Mouse (Mus musculus): Measurements from ENCODE around the gene Aqp9.

DNA sequence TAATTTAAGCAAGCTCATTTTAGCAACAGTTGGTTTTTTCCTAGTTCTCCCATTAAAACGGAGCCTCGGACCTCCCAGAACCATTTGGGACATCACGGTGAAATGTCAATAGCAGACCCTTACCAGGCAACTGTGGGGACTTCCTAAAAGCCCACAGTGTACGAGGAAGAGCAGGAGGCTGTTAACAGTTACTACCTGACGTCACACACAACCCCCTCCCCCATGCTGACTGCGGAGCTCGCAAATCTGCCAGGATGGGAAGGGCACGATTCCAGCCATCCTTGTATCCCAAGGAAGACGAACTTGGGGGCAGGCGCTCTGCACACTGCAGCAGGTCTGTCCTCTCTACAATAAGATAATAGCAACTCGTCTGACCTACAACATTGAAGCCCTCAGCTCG lies at the start of gene Aqp9:
- TF ChIP-seq CTCF (conservative IDR thresholded peaks at IDR 0.05; ENCODE audit: low read length) (no peak), POU5F1 (IDR thresholded peaks at IDR 0.05; ENCODE audit: borderline replicate concordance, low read length) (no peak), NANOG (IDR thresholded peaks at IDR 0.05; ENCODE audit: borderline replicate concordance, low read length) (no peak)
